Mouse (Mus musculus) fibroblast of lung, adult 2 months (primary cell): ENCODE measurements around the gene Mastl.
A peak's percentile ranks its signal among the peaks of the same experiment; 100 is the strongest.

Source experiments
- DNase-seq: peaks from one replicate; pipeline ENCODE4 v3.0.0-alpha.2; 2011; ENCODE audit warnings: low read depth

Gene Mastl

GRCm38 (mm10) chr2:23155777-23156607 is at the start of gene Mastl, which contains the start of gene Yme1l1:
TSS of gene Mastl (minus strand) at chr2:23156024.
TSS of gene Yme1l1 (plus strand) at chr2:23156369.
- peak; percentile 96 for DNase-seq

- no peak for DNase-seq
Measured at GRCm38 (mm10) chr2:23202900-23203670, 47.3 kb upstream of the Mastl start.

DNA sequence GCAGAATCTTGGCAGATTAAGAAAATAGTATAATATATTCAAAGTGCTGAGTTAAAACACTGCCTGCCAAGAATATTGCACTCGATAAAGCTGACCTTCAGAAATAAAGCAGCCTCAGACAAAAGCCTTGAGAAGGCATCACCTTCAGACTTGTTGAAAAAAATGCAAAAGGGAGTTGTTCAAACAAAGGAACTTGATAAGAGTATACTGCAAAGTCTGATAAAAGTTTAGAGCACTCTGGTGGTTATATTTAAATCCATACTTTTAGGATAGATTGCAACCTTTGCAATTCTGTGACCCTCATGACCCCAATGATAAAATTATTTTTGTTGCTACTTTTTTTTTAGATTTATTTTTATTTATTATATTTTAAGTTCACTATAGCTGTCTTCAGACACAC is 45.2 kb upstream of the Mastl start:
- no peak for DNase-seq

GRCm38 (mm10) chr2:23194366-23194765 is 38.5 kb upstream of the Mastl start:
- no peak for DNase-seq

GRCm38 (mm10) chr2:23172305-23172704 is 16.5 kb upstream of the Mastl start:
- DNase-seq = no peak

- no peak for DNase-seq
Measured at GRCm38 (mm10) chr2:23156608-23157081, 821 bp upstream of the Mastl start.

- no peak for DNase-seq
Measured at GRCm38 (mm10) chr2:23155199-23155621, 614 bp downstream of the Mastl start.

- DNase-seq = no peak
Measured at GRCm38 (mm10) chr2:23119573-23119972, 36.3 kb downstream of the Mastl start.

DNA sequence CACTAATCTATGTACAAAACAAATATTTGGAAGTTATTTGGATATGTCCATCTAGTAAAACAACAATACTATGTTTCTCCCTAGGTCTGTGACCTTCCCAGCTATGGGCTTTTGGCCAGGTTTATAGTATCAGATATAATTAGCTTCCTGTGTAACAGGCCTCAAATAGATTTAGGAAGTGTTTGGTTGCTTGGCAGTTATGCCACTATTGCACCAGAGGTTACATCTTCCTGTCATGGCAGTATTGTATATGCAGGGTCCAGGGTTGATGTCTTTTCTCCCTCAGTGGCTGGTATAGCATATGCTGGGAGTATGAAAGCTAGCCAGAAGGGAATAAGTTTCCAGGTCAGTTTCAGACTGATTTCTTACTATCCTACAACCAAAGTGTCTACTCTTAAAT is 53.6 kb downstream of the Mastl start:
- no peak for DNase-seq

GRCm38 (mm10) chr2:23097028-23097427 is 58.8 kb downstream of the Mastl start:
- DNase-seq = no peak

GRCm38 (mm10) chr2:23092216-23092615 is 63.6 kb downstream of the Mastl start:
- peak; percentile 19 for DNase-seq

DNA sequence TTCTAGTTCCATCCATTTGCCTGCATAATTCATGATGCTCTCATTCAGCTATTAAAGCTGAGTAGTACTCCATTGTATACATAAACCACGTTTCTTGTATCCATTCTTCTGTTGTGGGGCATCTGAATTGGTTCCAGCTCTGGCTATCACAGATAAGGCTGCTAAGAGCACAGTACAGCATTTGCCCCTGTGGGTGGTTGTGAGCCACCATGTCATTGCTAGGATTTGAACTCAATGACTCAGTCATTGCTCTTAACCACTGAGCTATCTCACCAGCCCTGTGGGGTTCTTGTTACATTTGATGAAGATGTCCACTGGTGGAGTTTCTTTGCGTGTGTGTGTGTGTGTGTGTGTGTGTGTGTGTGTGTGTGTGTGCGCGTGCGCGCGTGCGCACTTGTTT is 71.3 kb downstream of the Mastl start:
- DNase-seq = no peak

- no peak for DNase-seq
Measured at GRCm38 (mm10) chr2:23078588-23078987, 77.2 kb downstream of the Mastl start.

DNA sequence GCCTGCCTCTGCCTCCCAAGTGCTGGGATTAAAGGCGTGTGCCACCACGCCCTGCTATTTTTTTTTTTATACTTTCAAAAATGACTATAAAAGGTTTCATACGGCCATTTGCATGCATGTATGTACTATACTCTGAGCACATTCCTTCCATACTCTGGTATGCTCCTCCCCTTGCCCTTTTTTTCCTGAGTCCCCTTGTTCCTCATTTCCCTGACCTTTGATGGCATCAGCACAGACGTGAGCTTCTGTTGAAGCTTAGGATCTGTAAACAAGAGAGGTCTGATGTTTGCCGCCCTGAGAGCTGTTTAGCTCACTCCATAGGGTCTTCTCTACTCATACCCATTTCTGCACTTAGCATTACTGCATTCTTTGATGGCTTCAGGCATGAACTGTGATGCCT is 78.1 kb downstream of the Mastl start:
- no peak for DNase-seq

DNA sequence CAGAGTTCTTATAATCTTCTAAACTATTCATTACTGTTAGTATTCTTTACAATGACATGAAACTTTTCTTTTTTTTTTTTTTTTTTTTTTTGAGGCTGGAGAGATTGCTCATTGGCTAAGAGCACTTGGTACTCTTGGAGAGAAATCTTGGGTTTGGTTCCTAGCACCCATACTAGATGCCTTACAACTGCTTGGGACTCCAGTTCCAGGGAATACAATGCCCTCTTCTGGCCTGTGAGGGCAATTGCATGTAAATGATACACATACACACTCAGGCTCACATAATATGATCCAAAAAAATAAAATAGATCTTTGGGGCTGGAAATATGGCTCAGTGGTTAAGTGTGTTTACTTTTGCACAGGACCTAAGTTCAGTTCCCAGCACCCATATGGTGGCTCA is 79.0 kb downstream of the Mastl start:
- no peak for DNase-seq

- DNase-seq = no peak
Measured at GRCm38 (mm10) chr2:23075846-23076245, 80.0 kb downstream of the Mastl start.

- DNase-seq = no peak
Measured at GRCm38 (mm10) chr2:23071406-23071805, 84.4 kb downstream of the Mastl start.

- no peak for DNase-seq
Measured at GRCm38 (mm10) chr2:23070491-23070890, 85.3 kb downstream of the Mastl start.

DNA sequence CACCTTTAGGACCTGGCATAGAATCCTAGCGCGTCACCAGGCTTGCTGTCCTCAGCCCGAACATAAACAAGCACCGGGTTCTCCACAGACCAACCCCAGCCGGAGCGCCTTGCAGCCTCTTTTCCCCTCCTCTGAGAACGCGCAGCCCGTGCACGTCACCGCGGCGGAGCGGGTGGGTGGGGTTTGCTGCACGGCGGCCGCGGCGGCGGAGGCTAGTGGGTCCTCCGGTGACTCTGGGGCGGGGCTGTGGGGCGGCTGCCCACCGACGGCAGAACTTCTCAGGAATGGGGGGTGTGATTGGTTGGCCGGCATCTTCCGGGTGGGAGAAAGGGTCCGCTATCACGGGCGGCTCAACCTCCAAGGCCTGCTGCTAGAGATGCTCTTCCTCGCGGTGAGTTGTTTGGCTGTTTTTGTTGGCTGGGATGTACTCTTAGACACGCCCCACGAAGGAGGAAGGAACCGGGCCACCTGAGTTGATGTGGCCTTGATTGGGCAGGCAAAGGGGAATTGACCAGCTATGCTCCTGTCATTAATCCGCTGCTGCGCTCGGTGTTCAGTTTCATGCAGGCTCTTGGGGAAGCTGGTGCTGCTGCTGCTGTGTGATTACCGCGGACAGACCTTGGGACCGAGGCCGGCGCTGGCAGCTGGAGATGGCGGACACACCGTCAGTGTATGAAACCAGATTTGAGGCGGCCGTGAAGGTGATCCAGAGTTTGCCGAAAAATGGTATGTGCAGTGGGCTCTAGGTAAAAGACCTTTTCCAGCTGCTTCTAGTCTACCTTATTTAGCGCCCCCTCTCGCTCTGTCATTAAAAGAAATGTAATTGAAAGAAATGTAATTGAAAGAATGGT is 86.7 kb downstream of the Mastl start:
- peak; percentile 68 for DNase-seq

- DNase-seq = no peak
Measured at GRCm38 (mm10) chr2:23068370-23068737, 87.5 kb downstream of the Mastl start.

DNA sequence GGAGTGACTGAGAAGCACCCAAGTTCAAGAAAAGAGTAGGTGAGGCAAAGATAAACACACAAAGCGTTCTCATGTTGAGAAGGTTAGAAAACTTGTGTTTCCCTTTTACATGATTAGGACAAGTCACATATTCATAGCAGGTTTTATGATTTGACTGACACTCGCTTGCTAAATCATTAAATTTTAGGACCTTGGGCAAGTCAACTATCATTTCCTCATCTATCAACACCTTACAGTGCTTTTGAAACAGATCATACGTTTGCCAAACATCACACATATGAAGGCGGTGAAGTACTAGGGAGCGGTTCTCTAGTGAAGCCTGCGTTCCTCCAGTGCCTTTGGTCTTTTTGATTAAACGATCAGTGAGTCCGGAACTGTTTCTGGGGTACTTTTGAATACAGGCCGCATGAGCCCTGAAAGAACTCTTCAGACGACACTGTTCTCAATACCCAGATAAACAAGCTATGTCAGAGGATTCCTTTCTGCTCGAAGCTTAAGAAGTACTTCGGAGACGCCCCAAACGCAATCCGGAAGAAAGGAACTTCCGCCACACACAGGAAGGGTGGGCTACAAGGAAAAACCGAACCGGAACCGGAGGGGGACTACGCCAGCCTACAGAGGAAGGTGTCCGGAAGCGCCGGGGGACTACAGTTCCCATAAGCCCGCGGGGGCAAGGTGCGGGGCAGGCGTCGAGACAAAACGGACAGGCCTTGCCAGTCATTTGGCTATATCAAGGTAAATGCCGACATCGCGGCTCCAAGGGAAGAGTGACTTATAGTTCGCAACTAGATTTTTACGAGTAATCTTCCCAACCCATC is 88.1 kb downstream of the Mastl start, which contains the start of gene Acbd5:
Gene Acbd5, plus strand, starts transcription at position 616 of the 818 bp plus-strand sequence.
- peak; percentile 91 for DNase-seq
